Mouse (Mus musculus): ENCODE measurements at regions not wholly inside any gene's neighbourhood (a gene's known extent, or its start where the extent isn't known, plus 50 kb on each side); places are given as distances from the start of the nearest gene placed in this dataset.
"Not testable (repeated sequence)": the region's sequence is repeated elsewhere in the genome, so short reads cannot be mapped to it uniquely, and the experiment has no call there.

- DNase-seq: no peak
Measured at GRCm38 (mm10) chr3:137226151-137226550, 114.7 kb upstream of the Emcn start.

- no peak for DNase-seq
Measured at GRCm38 (mm10) chr3:137227122-137227838, 113.6 kb upstream of the Emcn start.

DNA sequence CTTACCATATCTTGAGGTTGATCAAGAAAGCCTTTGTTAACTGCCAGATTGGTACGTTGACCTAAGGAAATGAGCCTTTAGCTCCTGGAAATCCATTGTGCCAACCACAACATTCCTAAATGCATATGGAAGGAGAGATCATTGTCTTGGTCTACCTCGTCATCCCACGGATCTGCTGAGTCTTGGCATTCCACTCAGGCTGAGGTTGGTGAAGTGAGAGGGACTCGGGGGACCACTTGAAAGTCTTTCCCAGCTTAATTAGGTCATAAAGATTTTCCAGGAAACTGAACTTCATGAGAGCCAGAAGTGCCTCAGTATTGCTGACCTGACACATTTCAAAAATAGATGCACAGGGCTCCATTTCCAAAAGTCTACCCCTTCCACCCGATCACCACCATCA lies 112.5 kb upstream of the Emcn start:
- no peak for DNase-seq

DNA sequence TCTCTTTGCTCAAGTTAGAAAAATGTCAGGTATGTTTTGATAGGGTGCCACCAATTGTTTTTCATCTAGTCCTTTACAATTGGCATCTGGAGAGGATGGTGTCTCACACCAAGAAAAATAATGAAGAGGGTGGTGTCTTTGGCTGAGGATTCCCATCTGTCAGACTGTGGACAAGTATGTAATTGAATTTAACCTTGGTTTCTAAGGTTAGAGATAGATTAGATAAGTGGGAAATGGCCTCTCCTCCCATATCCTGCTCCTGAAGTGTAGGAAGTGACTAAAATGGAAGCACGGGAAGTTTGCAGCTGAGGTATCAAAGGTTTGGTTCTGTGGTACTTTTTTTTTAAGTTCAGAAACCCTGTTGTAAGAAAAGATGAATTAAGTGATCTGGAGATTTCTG lies 98.0 kb upstream of the Emcn start:
- DNase-seq: no peak

DNA sequence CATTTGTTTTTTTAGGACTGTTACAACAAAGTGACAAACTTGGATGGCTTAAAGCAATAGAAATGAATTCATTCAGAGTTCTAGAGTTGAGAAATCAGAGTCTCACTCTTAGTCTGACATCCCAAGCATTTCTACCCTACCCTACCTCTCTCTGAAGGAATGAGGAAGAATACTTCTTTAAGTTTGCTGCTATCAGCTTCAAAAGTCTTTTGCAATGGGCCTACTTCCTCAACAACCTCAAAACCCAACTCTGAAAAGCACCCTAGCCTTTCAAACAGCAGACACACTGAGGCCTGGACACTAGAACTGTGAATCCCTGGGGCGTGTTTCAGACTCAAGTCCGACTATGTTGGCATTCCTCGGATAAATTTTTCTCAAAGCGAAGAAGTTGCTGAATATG lies 77.0 kb upstream of the Emcn start:
- no peak for DNase-seq

DNA sequence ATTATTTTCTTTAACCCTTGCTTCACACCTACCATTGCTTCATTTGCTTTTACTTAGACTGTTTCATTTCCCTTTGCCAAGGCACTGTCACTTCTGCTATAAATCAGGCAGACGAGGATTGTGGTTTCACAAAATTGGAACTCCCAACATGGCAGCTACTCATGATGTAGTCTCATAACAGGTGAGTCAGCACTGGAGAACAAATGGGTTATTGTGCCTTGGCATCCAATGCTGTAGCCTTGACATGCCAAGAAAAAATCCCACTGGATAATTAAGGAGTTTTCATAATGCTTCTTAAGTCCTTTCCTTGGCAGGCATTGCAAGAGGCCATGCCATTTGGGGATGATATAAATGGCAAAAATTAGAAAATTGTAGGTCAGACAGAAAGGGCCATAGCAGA lies 73.1 kb upstream of the Emcn start:
- peak; percentile 43 to 55 for DNase-seq

DNA sequence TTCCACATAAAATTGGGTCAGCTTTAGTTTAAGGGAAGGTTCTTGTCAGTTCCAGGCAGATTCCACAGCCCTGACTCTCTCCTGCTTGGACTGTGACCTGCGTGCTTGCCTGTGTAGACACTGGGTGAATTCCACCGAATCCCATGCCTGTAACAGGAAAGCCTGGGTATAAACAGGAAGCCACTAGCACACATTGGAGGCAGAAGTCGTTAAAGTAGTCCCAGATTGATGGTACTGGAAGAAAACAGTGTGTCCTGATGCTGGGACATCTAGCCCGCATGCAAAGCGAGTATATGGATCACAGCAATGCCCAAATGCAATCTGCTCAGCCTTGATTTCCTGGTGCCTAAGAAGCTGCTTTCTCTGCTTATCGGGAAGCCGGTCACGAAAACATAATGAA lies 65.4 kb upstream of the Emcn start:
- no peak for DNase-seq

GRCm38 (mm10) chr3:137279284-137279683 lies 61.6 kb upstream of the Emcn start:
- DNase-seq: no peak

GRCm38 (mm10) chr3:137281052-137281451 lies 59.8 kb upstream of the Emcn start:
- peak; percentile 34 to 37 for DNase-seq

GRCm38 (mm10) chr3:137287558-137287957 lies 53.3 kb upstream of the Emcn start:
- DNase-seq: not testable (repeated sequence)

DNA sequence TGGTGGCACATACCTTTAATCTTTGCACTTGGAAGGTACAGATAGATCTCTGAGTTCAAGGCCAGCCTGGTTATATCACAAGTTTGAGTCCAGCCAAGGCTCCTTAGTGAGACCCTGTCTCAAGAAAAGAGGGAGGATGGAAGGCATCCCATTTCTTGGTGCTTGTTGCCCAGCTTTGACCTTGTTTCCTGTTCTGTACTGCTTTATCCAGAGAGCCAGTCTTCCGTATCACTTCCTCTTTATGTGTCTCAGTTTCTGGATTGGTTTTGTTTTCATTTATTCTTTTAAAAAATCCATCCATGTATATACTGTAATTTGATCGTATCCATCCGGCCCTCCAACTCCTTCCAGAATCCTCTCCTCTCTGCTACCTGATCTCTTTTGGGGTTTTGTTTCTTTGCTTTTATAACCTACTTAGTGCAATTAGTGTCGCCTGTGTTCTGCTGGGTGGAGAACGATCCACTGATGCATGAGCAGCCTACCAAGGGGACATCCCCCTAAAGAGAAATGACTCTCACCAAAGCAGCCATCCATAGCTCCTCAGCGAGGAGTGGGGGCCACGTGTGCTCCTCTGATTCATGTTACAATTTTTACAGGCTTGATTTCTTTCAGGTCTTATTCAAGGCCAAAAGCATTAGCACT lies 52.4 kb upstream of the Emcn start:
- DNase-seq: no peak

DNA sequence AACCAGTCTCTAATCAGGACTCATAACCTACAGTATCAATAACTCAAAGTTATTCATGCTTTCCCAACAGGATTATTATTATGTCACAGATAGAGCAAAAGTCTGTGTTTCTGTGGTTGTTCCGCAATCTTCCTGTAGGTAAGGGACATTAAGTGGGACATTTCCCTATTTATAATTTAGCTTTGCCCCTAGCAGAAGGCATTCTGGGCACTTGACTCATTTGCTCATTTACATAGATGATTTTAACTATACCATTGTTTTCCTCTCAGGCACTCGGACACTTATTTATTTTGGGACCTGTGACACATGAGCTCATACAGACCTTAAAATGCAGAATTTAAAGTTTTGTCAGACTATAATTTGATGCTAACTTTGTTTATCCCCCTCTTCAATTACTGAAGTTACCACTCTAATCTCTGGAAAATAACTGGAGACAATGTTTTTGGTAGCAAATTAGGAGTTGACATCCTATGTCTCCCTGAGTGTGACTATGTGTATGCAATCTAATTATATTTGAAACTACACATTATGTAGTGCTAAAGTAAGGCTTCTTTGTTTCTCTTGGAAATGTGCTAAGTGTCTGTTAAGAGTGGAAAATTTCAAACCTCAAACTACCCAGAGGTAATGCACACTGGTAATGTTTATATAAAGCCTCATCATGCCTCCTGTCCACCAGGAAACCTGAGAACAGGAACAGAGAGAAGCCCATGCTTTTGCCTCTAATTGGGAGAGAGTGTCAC lies 51.8 kb upstream of the Emcn start:
- no peak for DNase-seq

DNA sequence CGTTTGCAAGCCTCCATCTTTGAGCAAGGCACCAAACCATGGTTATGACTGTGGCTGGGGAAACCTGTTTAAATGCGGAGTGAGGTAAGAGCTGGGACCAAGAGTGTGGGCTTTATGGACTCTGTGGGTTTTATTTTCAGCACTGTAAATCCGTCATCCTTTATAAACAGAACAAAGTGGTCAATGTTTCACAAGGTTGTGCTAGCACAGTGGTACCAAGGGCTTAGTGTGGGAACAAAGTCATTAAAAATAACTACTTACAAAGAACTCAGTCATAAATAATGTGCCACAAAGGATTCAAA lies 51.2 kb upstream of the Emcn start:
- DNase-seq: no peak
